Mouse (Mus musculus) midbrain, embryonic 13.5 days (tissue): ENCODE measurements around the gene Mcf2l. TPM values are rescaled to one million over a fixed set of nuclear protein-coding genes. Genes with fewer than 3 reads are reported as not detected.
A peak's percentile ranks its signal among the peaks of the same experiment; 100 is the strongest.

Source experiments
- ATAC-seq: fragments of 200-750 bp; cut with Nextera tagmentation; 2 replicates; pipeline ENCODE4 v1.8.0; 2017; ENCODE audit warnings: mild to moderate bottlenecking, moderate TSS enrichment, moderate library complexity
- H3K27ac ChIP-seq: fragments of 300-500 bp; sonication (generic); 2 replicates; pipeline ENCODE4 v1.5.1; 2015; ENCODE audit warnings: inconsistent platforms, mild to moderate bottlenecking, moderate library complexity
- H3K27me3 ChIP-seq: fragments of 300-500 bp; sonication (generic); 2 replicates; pipeline ENCODE4 v1.6.1; 2015; ENCODE audit warnings: mild to moderate bottlenecking, inconsistent platforms
- H3K36me3 ChIP-seq: fragments of 300-500 bp; sonication (generic); 2 replicates; pipeline ENCODE4 v1.6.1; 2015; ENCODE audit warnings: mild to moderate bottlenecking, inconsistent platforms
- H3K4me1 ChIP-seq: fragments of 300-500 bp; sonication (generic); replicated peaks from 2 replicates; pipeline ENCODE4 v1.6.1; 2015; ENCODE audit warnings: inconsistent platforms
- H3K4me2 ChIP-seq: fragments of 300-500 bp; sonication (generic); replicated peaks from 2 replicates; pipeline ENCODE4 v1.6.1; 2015; ENCODE audit warnings: moderate library complexity, mild to moderate bottlenecking, inconsistent platforms
- H3K4me3 ChIP-seq: fragments of 300-500 bp; sonication (generic); replicated peaks from 2 replicates; pipeline ENCODE4 v1.5.1; 2015; ENCODE audit warnings: mild to moderate bottlenecking, inconsistent platforms
- H3K9ac ChIP-seq: fragments of 300-500 bp; sonication (generic); replicated peaks from 2 replicates; pipeline ENCODE4 v1.6.1; 2015; ENCODE audit warnings: mild to moderate bottlenecking, inconsistent platforms
- H3K9me3 ChIP-seq: fragments of 300-500 bp; sonication (generic); 2 replicates; pipeline ENCODE4 v1.6.1; 2016; ENCODE audit warnings: mild to moderate bottlenecking, inconsistent platforms
- WGBS: fragments of 180-500 bp; shearing (Covaris S2); methylation state at CpG from one replicate; pipeline ENCODE4 v1.1.7; 2015; 5-methylcytosine and 5-hydroxymethylcytosine counted together
- polyA plus RNA-seq: library from polyadenylated mRNA; unstranded; fragments of >200 nt; fragmentation: Nextera tagmentation; extraction: Ambion mirVana; gene quantifications from 2 replicates; pipeline ENCODE4 v1.2.1, GENCODE M21; 2015

The Mcf2l gene
- polyA plus RNA-seq, 1 experiment from 2014 or later = 130 TPM

DNA sequence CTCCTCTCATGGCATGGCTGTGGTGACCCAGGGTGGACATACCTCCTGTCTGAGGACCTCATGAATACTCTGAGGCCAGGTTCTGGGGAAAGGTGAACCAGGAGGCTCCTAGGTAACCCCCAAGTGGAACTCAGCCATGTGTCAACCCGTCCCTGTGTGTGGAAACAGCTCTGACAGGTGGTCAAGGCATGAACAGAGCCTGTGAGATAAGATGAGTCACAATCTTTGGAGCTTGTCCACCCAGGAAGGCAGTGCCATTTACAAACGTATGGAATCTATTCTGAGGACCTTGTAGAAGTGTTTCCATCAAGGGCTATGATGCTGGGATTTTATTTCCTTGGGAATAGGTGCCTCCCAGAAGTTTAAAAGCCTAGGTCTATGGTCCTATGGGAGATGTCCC is 87.6 kb downstream of the Mcf2l start:
- WGBS = 64% methylated on average over 2 of the region's 2 CpGs
- H3K27me3 ChIP-seq = no peaks in the 10 kb centered on the region
- H3K4me2 ChIP-seq = no peak overlapping the region
- no peak overlapping the region for H3K27ac ChIP-seq
- peaks cover 59% of the 10 kb centered on the region for H3K4me1 ChIP-seq
- H3K36me3 ChIP-seq = peaks cover 43% of the 10 kb centered on the region
- H3K4me3 ChIP-seq = no peak overlapping the region
- ATAC-seq = no peak
- H3K9me3 ChIP-seq = no peaks in the 10 kb centered on the region
- no peak overlapping the region for H3K9ac ChIP-seq

DNA sequence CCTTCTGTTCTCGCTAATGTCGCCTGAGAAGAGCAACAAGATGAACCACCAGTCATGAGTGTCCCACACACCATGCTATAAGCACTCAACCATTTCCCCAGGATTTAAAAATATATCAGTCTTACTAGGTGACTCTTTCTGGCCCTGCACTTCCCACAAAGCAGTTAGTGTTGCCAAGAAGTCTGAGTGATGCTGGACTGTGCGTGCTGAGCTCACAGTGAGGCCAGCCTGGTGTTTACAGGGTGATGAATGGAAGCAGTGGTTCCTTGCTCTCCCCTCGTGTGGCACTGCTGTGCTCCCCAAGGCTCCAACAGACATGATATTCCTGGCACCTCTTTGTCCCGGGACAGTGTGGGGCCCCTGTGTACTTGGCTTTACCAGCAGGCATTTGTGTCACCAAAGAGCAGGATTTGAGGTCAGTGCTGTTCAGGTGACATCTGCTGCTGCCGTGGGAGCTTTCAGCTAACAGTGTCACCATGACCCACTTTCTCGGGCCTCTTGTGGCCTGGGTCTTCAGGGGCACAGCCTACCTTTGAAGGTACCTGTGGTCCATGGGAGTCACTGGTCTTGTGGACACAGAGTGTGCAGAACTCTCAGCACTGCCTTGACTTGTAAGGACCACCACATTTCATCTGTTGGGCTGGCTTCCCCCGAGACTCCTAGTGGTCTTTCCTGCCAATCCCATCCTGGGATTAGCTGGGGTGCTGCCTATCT is 88.4 kb downstream of the Mcf2l start:
- Histone ChIP-seq H3K36me3 (peaks cover 43% of the 10 kb centered on the region), H3K9me3 (no peaks in the 10 kb centered on the region), H3K4me2 (no peak overlapping the region), H3K27ac (peak overlapping the region; percentile 35; the same call in 1 of the 2 replicates), H3K9ac (peak overlapping the region; percentile 37; the same call in 1 of the 2 replicates), H3K4me1 (peaks cover 51% of the 10 kb centered on the region), H3K4me3 (no peak overlapping the region), H3K27me3 (no peaks in the 10 kb centered on the region)
- no peak for ATAC-seq
- 66% methylated on average over 8 of the region's 8 CpGs for WGBS

DNA sequence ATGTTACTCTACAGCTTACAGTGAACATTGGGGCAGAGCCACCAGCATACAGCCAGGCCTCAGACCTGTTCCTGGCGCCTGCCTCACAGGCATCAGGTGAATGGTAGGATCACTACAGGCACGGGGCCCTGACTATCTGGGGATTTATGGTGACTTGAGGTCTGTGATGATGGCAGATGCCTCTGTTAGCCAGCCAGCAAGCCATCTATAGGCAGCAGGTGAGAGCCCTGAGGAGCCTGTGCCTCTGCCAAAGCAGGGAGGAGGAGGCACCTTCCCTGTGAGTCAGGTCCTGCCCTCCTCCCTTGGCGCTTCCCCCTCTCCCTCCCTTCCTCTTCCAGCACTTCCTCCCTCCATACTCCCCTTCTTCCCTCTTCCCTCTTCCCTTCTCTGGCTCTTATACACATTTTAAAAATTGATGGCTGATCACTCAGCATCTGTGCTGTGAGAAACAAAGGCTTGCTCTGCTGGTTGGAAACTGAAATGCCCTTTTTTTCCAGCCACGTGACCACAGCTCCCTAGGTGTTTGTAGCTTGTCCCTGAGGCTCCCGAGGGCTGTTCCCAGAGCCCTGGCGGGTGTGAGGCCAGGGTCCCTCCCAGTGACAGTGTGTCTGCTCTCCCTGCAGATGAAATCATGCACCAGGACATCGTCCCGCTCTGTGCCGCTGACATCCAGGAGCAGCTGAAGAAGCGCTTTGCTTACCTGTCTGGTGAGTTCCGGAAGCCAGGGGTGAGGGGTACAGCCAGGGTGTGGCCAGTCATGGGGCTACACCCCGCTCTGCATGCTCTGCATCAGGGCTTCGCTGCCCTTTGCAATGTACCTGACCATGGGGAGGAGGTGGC is 89.2 kb downstream of the Mcf2l start:
- Histone ChIP-seq H3K9ac (peak overlapping the region; percentile 40; the same call in 1 of the 2 replicates), H3K4me2 (no peak overlapping the region), H3K27ac (peak overlapping the region; percentile 35; the same call in 1 of the 2 replicates)

DNA sequence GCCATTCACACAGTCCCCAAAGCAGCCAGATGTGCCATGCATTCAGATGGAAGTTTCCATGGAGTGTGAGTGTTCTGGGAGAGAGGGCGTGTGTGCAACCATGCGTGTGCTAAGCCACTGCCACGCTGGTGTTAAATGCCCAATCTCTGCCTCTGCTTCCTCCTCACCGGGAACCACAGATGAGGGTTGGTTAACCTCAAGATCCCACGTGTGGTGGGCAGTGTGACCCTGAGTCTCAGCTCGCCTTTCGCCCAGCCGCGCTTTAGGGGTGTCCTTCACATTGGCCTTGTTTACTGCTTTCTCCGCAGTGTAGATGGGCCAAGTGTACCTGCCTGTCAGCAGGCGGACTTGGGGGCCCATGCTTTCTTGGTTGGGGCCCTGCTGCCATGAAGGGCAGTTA is 102.7 kb downstream of the Mcf2l start:
- Histone ChIP-seq H3K4me1 (peaks cover 7% of the 10 kb centered on the region), H3K4me3 (no peak overlapping the region), H3K27me3 (no peaks in the 10 kb centered on the region), H3K4me2 (no peak overlapping the region), H3K27ac (no peak overlapping the region), H3K36me3 (peaks cover 86% of the 10 kb centered on the region), H3K9me3 (no peaks in the 10 kb centered on the region), H3K9ac (no peak overlapping the region)
- WGBS = 85% methylated on average over 11 of the region's 11 CpGs
- ATAC-seq = no peak

More for the DNA sequence above, 89.2 kb downstream of the Mcf2l start:
- no peak overlapping the region for H3K4me3 ChIP-seq
- H3K4me1 ChIP-seq = peaks cover 43% of the 10 kb centered on the region
- no peaks in the 10 kb centered on the region for H3K9me3 ChIP-seq
- H3K27me3 ChIP-seq = no peaks in the 10 kb centered on the region
- ATAC-seq = peak; percentile 27; the same call in 1 of the 2 replicates
- peaks cover 43% of the 10 kb centered on the region for H3K36me3 ChIP-seq
- 69% methylated on average over 13 of the region's 13 CpGs for WGBS

DNA sequence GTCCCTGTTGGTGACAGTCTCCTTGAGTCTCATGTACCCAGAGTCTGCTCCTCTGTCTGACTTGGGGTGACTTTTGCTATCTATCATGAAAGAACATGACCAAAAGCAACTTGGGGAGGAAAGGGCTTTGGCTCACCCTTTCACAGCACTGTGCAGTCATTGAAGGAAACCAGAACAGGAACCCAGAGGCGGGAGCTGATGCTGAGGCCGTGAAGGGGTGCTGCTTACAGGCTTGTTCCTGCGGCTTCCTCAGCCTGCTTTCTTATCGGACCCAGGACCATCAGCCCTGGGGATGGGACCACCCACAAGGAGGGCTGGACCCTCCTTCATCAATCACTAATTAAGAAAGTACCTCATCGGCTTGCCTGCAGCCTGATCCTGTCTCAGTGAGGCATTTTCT is 103.1 kb downstream of the Mcf2l start:
- Histone ChIP-seq H3K4me3 (no peak overlapping the region), H3K4me2 (no peak overlapping the region), H3K9ac (no peak overlapping the region), H3K4me1 (peaks cover 3% of the 10 kb centered on the region), H3K27me3 (no peaks in the 10 kb centered on the region), H3K27ac (no peak overlapping the region), H3K36me3 (peaks cover 90% of the 10 kb centered on the region), H3K9me3 (no peaks in the 10 kb centered on the region; the same call in 1 of the 2 replicates)
- 73% methylated on average over 5 of the region's 5 CpGs for WGBS
- ATAC-seq = no peak

DNA sequence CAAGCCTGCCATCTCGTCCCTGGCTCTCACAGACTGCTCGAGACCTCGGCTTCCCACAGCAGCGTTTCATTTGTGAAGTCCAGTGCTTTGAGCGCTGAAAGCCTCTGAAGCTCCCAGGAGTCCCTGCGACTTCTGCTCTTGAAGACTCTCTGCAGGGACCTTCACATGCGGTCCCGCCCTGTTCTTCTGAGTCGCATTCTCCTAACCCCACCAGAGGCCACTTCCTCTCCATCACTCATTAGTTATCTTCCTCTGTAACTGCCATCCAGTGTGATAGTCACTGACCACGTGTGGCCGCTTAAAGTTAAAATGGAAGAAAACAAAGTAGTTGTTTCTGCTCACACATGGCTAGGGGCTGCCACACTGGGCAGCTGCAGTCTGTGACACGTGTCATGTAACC is 103.7 kb downstream of the Mcf2l start:
- peaks cover 95% of the 10 kb centered on the region for H3K36me3 ChIP-seq
- H3K4me2 ChIP-seq = no peak overlapping the region
- ATAC-seq = no peak
- WGBS = 88% methylated on average over 12 of the region's 12 CpGs
- H3K9ac ChIP-seq = no peak overlapping the region
- no peaks in the 10 kb centered on the region for H3K27me3 ChIP-seq
- H3K27ac ChIP-seq = no peak overlapping the region
- H3K9me3 ChIP-seq = peaks cover 3% of the 10 kb centered on the region; the same call in 1 of the 2 replicates
- H3K4me1 ChIP-seq = no peaks in the 10 kb centered on the region; the same call in 1 of the 2 replicates
- no peak overlapping the region for H3K4me3 ChIP-seq

- no peak for ATAC-seq
- peaks cover 94% of the 10 kb centered on the region for H3K36me3 ChIP-seq
- H3K27me3 ChIP-seq = no peaks in the 10 kb centered on the region
- H3K27ac ChIP-seq = no peak overlapping the region
- H3K4me1 ChIP-seq = no peaks in the 10 kb centered on the region; the same call in 1 of the 2 replicates
- peaks cover 3% of the 10 kb centered on the region; the same call in 1 of the 2 replicates for H3K9me3 ChIP-seq
- 59% methylated on average over 2 of the region's 2 CpGs for WGBS
- no peak overlapping the region for H3K9ac ChIP-seq
- no peak overlapping the region for H3K4me3 ChIP-seq
- no peak overlapping the region for H3K4me2 ChIP-seq
Measured at GRCm38 (mm10) chr8:12978308-12978707, 104.7 kb downstream of the Mcf2l start.

- Histone ChIP-seq H3K27ac (no peak overlapping the region), H3K9me3 (peaks cover 3% of the 10 kb centered on the region; the same call in 1 of the 2 replicates), H3K4me3 (no peak overlapping the region), H3K9ac (no peak overlapping the region), H3K27me3 (no peaks in the 10 kb centered on the region), H3K4me2 (no peak overlapping the region), H3K4me1 (no peaks in the 10 kb centered on the region; the same call in 1 of the 2 replicates), H3K36me3 (peaks cover 93% of the 10 kb centered on the region)
- ATAC-seq = peak; percentile 40
- WGBS = 31% methylated on average over 5 of the region's 5 CpGs
Measured at GRCm38 (mm10) chr8:12978726-12979125, 105.1 kb downstream of the Mcf2l start.

DNA sequence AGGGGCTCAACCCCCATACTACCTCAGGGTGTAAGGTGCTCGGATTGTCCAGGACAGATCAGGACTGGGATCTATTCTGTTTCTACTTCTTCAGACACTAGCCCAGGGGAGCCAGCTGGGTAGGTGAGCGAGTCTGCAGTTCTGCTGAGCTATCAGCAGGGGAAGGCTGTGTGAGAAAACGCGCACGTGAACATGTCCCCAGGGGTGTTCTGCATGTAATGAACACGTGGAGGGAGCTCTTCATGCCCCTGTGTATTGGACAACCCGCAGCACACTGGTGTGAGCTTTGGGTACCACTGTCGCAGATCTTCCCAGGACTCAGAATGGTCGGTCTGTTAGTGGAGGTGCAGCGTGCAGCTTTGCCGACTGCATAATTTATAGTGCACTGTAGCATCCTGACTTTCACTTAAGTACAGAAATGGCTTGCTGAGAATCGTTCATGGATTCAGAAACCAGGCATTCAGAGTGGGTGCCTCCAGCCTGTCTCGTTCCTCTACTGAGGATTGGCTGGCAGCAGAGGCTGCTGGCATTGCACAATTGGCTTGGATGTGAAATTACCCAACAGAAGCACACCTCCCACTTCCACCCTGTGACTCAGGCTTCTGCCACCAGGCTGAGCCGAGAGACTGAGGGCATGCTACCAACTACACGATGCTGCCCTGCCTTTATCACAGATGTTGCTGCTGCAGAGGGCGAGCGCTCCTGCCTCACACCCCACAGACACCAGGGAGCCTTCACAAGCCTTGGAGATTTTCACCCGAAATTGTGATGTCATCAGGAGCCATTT is 110.3 kb downstream of the Mcf2l start:
- H3K4me1 ChIP-seq = no peaks in the 10 kb centered on the region
- no peaks in the 10 kb centered on the region for H3K27me3 ChIP-seq
- no peak overlapping the region for H3K27ac ChIP-seq
- H3K9ac ChIP-seq = no peak overlapping the region
- H3K9me3 ChIP-seq = peaks cover 3% of the 10 kb centered on the region; the same call in 1 of the 2 replicates
- peaks cover 90% of the 10 kb centered on the region for H3K36me3 ChIP-seq
- ATAC-seq = 0 out of 2 replicates have a peak, but pooled peaks have one; percentile 31
- no peak overlapping the region for H3K4me3 ChIP-seq
- 89% methylated on average over 18 of the region's 18 CpGs for WGBS
- H3K4me2 ChIP-seq = no peak overlapping the region

GRCm38 (mm10) chr8:12984601-12985243 is 111.1 kb downstream of the Mcf2l start:
- H3K9me3 ChIP-seq = peaks cover 3% of the 10 kb centered on the region; the same call in 1 of the 2 replicates
- H3K36me3 ChIP-seq = peaks cover 89% of the 10 kb centered on the region
- no peak overlapping the region for H3K4me2 ChIP-seq
- H3K4me3 ChIP-seq = no peak overlapping the region
- no peak overlapping the region for H3K27ac ChIP-seq
- 91% methylated on average over 17 of the region's 17 CpGs for WGBS
- H3K4me1 ChIP-seq = no peaks in the 10 kb centered on the region
- no peak overlapping the region for H3K9ac ChIP-seq
- H3K27me3 ChIP-seq = no peaks in the 10 kb centered on the region
- ATAC-seq = no peak

DNA sequence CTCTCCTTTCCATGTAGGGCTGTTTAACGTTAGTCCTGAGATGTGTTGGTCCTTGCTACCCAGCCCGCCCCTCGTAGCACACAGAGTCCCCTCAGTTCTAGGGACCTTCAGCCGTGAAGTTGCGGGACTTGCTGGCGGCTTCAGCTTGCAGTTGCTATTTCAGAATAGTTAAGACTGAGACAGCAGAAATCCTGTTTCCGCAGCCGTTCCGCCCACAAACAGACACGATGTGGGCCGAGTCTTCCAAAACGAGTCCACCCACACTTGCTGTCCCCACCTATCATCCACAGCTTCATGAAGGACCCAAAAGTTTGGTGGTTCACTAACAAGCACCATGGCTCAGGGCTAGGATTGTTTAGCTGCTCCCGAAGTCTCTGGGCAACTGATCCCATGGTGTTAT is 111.7 kb downstream of the Mcf2l start:
- Histone ChIP-seq H3K4me1 (no peaks in the 10 kb centered on the region), H3K9me3 (peaks cover 3% of the 10 kb centered on the region; the same call in 1 of the 2 replicates), H3K27ac (no peak overlapping the region), H3K4me3 (no peak overlapping the region), H3K9ac (no peak overlapping the region), H3K36me3 (peaks cover 92% of the 10 kb centered on the region), H3K4me2 (no peak overlapping the region), H3K27me3 (no peaks in the 10 kb centered on the region)
- ATAC-seq = no peak
- WGBS = 93% methylated on average over 13 of the region's 13 CpGs
